Mouse (Mus musculus): ENCODE results near the gene Atg14. TPM values are rescaled to one million over a fixed set of nuclear protein-coding genes. Genes with fewer than 3 reads are reported as not detected.
"Not testable (repeated sequence)": the region's sequence is repeated elsewhere in the genome, so short reads cannot be mapped to it uniquely, and the experiment has no call there.

The Atg14 gene
- polyA plus RNA-seq (2014; fragmentation: Nextera tagmentation; extraction: Ambion mirVana), result 17.5 and 19.1 TPM in 2 replicates

DNA sequence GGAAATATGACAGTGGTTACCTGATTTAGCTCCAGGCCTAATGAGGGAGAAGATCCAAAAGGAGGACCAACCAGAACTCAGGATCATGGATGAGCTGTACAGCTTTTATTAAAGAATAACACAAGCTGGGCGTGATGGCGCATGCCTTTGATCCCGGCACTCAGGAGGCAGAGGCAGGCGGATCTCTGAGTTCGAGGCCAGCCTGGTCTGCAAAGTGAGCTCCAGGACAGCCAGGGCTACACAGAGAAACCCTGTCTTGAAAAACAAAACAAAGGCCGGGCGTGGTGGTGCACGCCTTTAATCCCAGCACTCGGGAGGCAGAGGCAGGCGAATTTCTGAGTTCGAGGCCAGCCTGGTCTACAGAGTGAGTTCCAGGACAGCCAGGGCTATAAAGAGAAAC, at the start of gene Atg14:
Atg14 (minus strand) TSS at position 101 of the 400 bp plus-strand sequence.
- H3K27ac ChIP-seq (ENCODE audit: low read depth, low read length); DNase-seq (ENCODE audit: low spot score); H3K4me1 ChIP-seq (ENCODE audit: control insufficient read depth, insufficient read depth, low read length); H3K9me3 ChIP-seq (ENCODE audit: control insufficient read depth, low read length); H3K4me2 ChIP-seq (ENCODE audit: low read depth); H3K9ac ChIP-seq (ENCODE audit: low read length); H3K36me3 ChIP-seq (ENCODE audit: control insufficient read depth, insufficient read depth, low read length); ATAC-seq (ENCODE audit: insufficient read depth, low FRiP score, low TSS enrichment); H3K4me3 ChIP-seq (ENCODE audit: low read depth, low read length); H3K27me3 ChIP-seq (ENCODE audit: control insufficient read depth, insufficient read depth, low read length): not testable (repeated sequence)
- WGBS, result 89% methylated on average over 11 of the region's 11 CpGs

DNA sequence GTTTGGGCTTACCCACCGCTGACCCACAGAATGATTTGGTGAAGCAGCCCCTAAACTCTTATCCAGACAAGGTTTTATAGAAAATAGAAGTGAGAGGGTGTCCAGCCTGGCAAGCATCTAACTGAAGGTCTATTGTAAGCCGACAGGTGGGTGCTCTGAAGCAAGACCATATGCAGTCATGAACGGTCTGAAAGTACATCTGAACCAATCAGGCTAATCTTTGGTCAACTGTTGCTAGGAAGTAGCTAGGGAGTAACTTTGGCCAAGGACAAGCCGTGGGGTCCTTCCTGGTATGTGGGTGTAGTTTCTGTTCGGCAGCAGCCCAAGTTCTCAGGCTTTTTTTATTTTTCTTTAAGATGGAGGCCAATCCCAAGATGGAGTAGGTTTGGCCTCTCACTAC, 48.4 kb upstream of the Atg14 start:
- Histone ChIP-seq H3K9ac (ENCODE audit: low read length) (no peak overlapping the region), H3K9me3 (ENCODE audit: control insufficient read depth, low read length) (no peaks in the 10 kb centered on the region), H3K4me2 (ENCODE audit: low read depth) (no peak overlapping the region), H3K4me1 (ENCODE audit: control insufficient read depth, insufficient read depth, low read length) (no peaks in the 10 kb centered on the region), H3K36me3 (ENCODE audit: control insufficient read depth, insufficient read depth, low read length) (no peaks in the 10 kb centered on the region), H3K4me3 (ENCODE audit: low read depth, low read length) (no peak overlapping the region), H3K27me3 (ENCODE audit: control insufficient read depth, insufficient read depth, low read length) (no peaks in the 10 kb centered on the region), H3K27ac (ENCODE audit: low read depth, low read length) (no peak overlapping the region)
- DNase-seq (ENCODE audit: low spot score) (no peak), ATAC-seq (ENCODE audit: insufficient read depth, low FRiP score, low TSS enrichment) (no peak)
- 92% methylated on average over 5 of the region's 5 CpGs for WGBS

DNA sequence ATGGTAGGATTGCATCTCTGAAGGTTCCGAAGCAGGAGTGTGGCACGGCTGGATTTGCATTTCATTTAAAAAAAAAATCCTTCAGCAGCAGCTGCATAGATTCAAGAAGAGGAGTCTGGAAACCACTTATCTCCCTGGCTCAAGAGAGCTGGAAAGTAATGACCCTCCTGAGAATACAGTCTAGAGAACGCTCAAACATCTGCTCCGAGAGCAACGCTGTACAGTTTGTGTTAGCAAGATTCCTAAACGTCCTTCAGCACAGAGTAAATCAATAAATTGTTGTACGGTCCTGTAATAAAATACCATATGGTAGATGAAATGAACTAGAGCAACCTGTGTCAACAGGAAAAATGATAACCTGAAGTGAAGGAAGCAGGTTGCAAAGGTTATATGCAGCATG, 42.8 kb upstream of the Atg14 start:
- H3K36me3 ChIP-seq (ENCODE audit: control insufficient read depth, insufficient read depth, low read length), result no peaks in the 10 kb centered on the region
- H3K9ac ChIP-seq (ENCODE audit: low read length), result no peak overlapping the region
- H3K27ac ChIP-seq (ENCODE audit: low read depth, low read length), result no peak overlapping the region
- WGBS, result 65% methylated on average over 7 of the region's 7 CpGs
- H3K4me3 ChIP-seq (ENCODE audit: low read depth, low read length), result no peak overlapping the region
- H3K4me2 ChIP-seq (ENCODE audit: low read depth), result no peak overlapping the region
- no peaks in the 10 kb centered on the region for H3K4me1 ChIP-seq (ENCODE audit: control insufficient read depth, insufficient read depth, low read length)
- no peaks in the 10 kb centered on the region for H3K9me3 ChIP-seq (ENCODE audit: control insufficient read depth, low read length)
- ATAC-seq (ENCODE audit: insufficient read depth, low FRiP score, low TSS enrichment) (no peak), DNase-seq (ENCODE audit: low spot score) (no peak)
- H3K27me3 ChIP-seq (ENCODE audit: control insufficient read depth, insufficient read depth, low read length), result no peaks in the 10 kb centered on the region

DNA sequence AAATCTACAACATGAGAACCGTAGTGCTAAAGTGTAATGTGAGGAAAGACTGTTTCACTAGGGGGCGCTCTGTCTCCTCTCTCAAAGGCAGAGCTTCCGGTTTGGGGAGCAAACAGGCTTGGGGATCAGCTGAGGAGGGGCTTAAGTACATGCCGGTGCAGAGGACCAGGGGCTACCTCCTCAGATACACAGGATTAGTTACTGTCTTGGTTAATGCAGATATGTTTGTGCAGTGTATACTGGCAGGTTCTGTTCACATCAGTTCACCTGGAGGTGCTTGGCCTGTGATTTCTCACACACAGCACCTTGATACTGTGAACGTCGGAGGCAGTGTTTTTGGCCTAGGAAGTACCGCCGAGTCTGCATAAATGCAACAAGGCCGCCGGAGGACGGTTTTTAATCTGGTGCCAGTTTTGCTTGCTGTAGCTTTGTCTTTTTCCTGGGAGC, 27.5 kb upstream of the Atg14 start:
- Histone ChIP-seq H3K4me1 (ENCODE audit: control insufficient read depth, insufficient read depth, low read length) (no peaks in the 10 kb centered on the region), H3K27me3 (ENCODE audit: control insufficient read depth, insufficient read depth, low read length) (no peaks in the 10 kb centered on the region), H3K27ac (ENCODE audit: low read depth, low read length) (no peak overlapping the region), H3K9ac (ENCODE audit: low read length) (no peak overlapping the region), H3K9me3 (ENCODE audit: control insufficient read depth, low read length) (no peaks in the 10 kb centered on the region), H3K36me3 (ENCODE audit: control insufficient read depth, insufficient read depth, low read length) (no peaks in the 10 kb centered on the region), H3K4me3 (ENCODE audit: low read depth, low read length) (no peak overlapping the region), H3K4me2 (ENCODE audit: low read depth) (peak overlapping the region; percentile 14; the same call in 1 of the 2 replicates)
- 39% methylated on average over 11 of the region's 11 CpGs for WGBS
- DNase-seq (ENCODE audit: low spot score), result peak; percentile 73
- no peak for ATAC-seq (ENCODE audit: insufficient read depth, low FRiP score, low TSS enrichment)

DNA sequence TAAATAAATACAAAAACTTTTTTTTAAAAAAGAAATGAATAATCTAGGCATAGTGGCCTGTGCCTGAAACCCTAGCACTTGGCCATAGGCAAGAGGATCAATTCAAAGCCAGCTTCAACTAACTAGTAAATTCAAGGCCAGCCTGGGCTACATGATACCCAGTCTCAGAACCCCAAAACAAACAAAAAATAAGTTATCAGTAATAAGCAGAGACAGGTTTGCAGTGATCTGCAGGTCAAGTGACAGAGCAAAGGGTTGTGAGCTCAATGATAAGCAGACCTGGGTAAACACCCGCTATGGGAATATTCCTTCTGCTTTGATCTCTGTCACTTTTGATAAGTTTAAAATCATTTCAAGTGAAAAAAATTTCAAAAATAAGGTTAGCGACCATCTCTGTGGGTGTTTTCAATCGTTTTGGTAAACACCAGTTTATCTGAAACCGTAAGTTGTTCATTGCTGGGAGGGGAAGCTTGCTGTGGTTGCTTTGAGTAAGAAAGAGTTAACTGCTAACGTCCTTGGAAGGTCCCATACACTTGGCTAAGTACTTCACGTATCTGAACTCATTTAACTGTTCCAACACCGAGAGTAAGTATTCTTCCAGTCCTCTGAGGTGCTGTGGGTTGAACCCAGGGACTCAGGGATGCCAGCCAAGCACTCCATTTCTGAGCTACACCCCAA, 24.1 kb upstream of the Atg14 start:
- no peak for ATAC-seq (ENCODE audit: insufficient read depth, low FRiP score, low TSS enrichment)
- Histone ChIP-seq H3K27me3 (ENCODE audit: control insufficient read depth, insufficient read depth, low read length) (no peaks in the 10 kb centered on the region), H3K4me1 (ENCODE audit: control insufficient read depth, insufficient read depth, low read length) (no peaks in the 10 kb centered on the region), H3K36me3 (ENCODE audit: control insufficient read depth, insufficient read depth, low read length) (no peaks in the 10 kb centered on the region), H3K4me3 (ENCODE audit: low read depth, low read length) (no peak overlapping the region), H3K27ac (ENCODE audit: low read depth, low read length) (no peak overlapping the region), H3K9me3 (ENCODE audit: control insufficient read depth, low read length) (no peaks in the 10 kb centered on the region), H3K4me2 (ENCODE audit: low read depth) (no peak overlapping the region), H3K9ac (ENCODE audit: low read length) (no peak overlapping the region)
- WGBS, result 63% methylated on average over 7 of the region's 7 CpGs
- no peak for DNase-seq (ENCODE audit: low spot score)

DNA sequence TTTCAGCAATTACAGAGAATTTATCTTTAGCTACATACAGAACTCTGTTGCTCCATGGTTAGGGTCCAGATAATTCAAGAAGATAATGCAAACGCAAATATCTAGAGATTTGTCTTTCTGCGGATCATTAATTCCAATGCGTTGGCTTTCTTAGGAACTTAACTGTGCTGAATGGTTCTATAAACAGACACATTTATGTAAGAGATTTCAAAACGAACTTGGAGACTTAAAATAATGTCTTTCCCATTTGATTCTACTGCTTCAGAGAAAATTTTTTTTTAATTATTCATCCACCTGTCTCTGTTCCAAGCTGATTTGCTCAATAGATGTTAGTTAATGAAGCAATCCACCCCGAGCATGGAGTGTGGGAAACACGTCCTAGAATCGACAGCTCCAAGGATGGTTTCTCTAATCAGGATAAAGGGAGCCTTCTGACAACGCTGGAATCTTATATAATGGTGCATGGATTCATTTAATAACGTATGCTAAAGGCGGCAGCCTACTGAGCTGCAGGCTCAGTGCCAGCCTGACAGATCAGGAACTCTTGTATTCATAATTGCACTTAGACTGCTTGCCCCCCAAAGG, 20.0 kb upstream of the Atg14 start:
- no peak overlapping the region for H3K4me2 ChIP-seq (ENCODE audit: low read depth)
- no peak overlapping the region for H3K4me3 ChIP-seq (ENCODE audit: low read depth, low read length)
- no peak overlapping the region for H3K9ac ChIP-seq (ENCODE audit: low read length)
- whole genome bisulfite sequencing, result 80% methylated on average over 10 of the region's 10 CpGs
- DNase-seq (ENCODE audit: low spot score), result no peak
- no peaks in the 10 kb centered on the region for H3K4me1 ChIP-seq (ENCODE audit: control insufficient read depth, insufficient read depth, low read length)
- H3K36me3 ChIP-seq (ENCODE audit: control insufficient read depth, insufficient read depth, low read length), result no peaks in the 10 kb centered on the region
- no peak overlapping the region for H3K27ac ChIP-seq (ENCODE audit: low read depth, low read length)
- no peaks in the 10 kb centered on the region for H3K27me3 ChIP-seq (ENCODE audit: control insufficient read depth, insufficient read depth, low read length)
- no peak for ATAC-seq (ENCODE audit: insufficient read depth, low FRiP score, low TSS enrichment)
- H3K9me3 ChIP-seq (ENCODE audit: control insufficient read depth, low read length), result no peaks in the 10 kb centered on the region

DNA sequence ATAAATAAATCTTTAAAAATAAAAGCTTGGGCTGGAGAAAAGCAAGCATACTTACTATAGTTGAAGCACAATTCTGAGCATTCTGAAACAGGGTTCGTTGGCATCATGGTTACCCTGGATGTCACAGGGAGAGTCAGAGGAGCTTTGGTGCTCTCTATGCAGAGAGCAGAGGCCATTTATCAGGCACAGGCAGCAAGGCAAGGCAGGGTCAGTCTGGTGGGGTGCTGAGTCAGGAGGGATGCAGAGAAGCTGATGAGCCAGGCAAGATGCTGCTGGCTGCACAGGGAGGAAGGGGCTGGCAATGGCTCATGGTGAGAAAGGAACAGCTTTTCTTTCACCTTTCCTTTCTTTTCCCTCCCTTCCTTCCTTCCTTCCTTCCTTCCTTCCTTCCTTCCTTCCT, 19.0 kb upstream of the Atg14 start:
- H3K36me3 ChIP-seq (ENCODE audit: control insufficient read depth, insufficient read depth, low read length), result no peaks in the 10 kb centered on the region
- WGBS, result 84% methylated on average over 1 of the region's 1 CpGs
- no peaks in the 10 kb centered on the region for H3K9me3 ChIP-seq (ENCODE audit: control insufficient read depth, low read length)
- H3K4me3 ChIP-seq (ENCODE audit: low read depth, low read length), result no peak overlapping the region
- no peaks in the 10 kb centered on the region for H3K27me3 ChIP-seq (ENCODE audit: control insufficient read depth, insufficient read depth, low read length)
- ATAC-seq (ENCODE audit: insufficient read depth, low FRiP score, low TSS enrichment), result no peak
- no peak overlapping the region for H3K9ac ChIP-seq (ENCODE audit: low read length)
- DNase-seq (ENCODE audit: low spot score), result no peak
- H3K4me2 ChIP-seq (ENCODE audit: low read depth), result no peak overlapping the region
- no peak overlapping the region for H3K27ac ChIP-seq (ENCODE audit: low read depth, low read length)
- no peaks in the 10 kb centered on the region for H3K4me1 ChIP-seq (ENCODE audit: control insufficient read depth, insufficient read depth, low read length)

DNA sequence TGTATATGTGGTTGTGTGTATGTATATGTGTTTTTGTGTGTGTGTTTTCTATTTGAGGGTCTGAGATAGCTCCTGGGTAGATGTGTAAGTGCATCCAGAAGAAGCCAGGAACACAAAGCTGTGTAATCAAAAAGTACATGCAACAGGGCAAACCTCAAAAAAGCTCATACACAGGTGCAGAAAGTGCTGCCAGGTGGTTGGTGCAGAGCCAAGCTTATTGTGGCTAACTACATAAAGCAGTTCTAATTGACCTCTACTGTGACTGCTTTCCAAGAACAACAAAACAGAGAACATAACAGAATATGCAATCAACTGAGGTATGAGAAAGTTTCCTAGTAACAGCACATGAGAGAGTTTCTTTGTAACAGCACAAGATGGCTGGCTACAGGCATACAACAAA, 13.9 kb upstream of the Atg14 start:
- no peak overlapping the region for H3K27ac ChIP-seq (ENCODE audit: low read depth, low read length)
- no peak for ATAC-seq (ENCODE audit: insufficient read depth, low FRiP score, low TSS enrichment)
- no peak overlapping the region for H3K4me2 ChIP-seq (ENCODE audit: low read depth)
- H3K27me3 ChIP-seq (ENCODE audit: control insufficient read depth, insufficient read depth, low read length), result no peaks in the 10 kb centered on the region
- H3K4me3 ChIP-seq (ENCODE audit: low read depth, low read length), result no peak overlapping the region
- H3K9ac ChIP-seq (ENCODE audit: low read length), result no peak overlapping the region
- DNase-seq (ENCODE audit: low spot score), result no peak
- no peaks in the 10 kb centered on the region for H3K36me3 ChIP-seq (ENCODE audit: control insufficient read depth, insufficient read depth, low read length)
- H3K9me3 ChIP-seq (ENCODE audit: control insufficient read depth, low read length), result no peaks in the 10 kb centered on the region
- H3K4me1 ChIP-seq (ENCODE audit: control insufficient read depth, insufficient read depth, low read length), result no peaks in the 10 kb centered on the region

DNA sequence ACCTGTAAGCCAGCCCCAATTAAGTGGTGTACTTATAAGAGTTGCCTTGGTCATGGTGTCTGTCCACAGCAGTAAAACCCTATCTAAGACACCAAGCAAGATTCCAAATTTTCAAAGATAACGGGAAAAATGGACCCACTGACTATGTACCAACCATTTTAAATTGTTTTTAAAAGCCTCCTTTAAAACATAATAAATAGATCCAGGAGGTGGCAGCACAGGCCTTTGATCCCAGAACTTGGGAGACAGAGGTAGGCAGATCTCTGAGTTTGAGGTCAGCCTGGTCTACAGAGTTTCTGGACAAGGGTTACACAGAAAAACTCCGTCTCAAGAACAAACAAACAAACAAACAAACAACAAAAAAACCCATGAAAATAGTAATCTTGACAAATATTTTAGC, 11.2 kb upstream of the Atg14 start:
- Histone ChIP-seq H3K4me2 (ENCODE audit: low read depth) (no peak overlapping the region), H3K36me3 (ENCODE audit: control insufficient read depth, insufficient read depth, low read length) (no peaks in the 10 kb centered on the region), H3K9ac (ENCODE audit: low read length) (no peak overlapping the region), H3K9me3 (ENCODE audit: control insufficient read depth, low read length) (no peaks in the 10 kb centered on the region), H3K4me3 (ENCODE audit: low read depth, low read length) (no peak overlapping the region), H3K27me3 (ENCODE audit: control insufficient read depth, insufficient read depth, low read length) (no peaks in the 10 kb centered on the region), H3K27ac (ENCODE audit: low read depth, low read length) (no peak overlapping the region), H3K4me1 (ENCODE audit: control insufficient read depth, insufficient read depth, low read length) (no peaks in the 10 kb centered on the region)
- no peak for ATAC-seq (ENCODE audit: insufficient read depth, low FRiP score, low TSS enrichment)
- WGBS, result 71% methylated on average over 2 of the region's 2 CpGs
- no peak for DNase-seq (ENCODE audit: low spot score)
